Mouse (Mus musculus): Measurements from ENCODE around the gene Pfn5. TPM values are rescaled to one million over a fixed set of nuclear protein-coding genes. Genes with fewer than 3 reads are reported as not detected.
"Not testable (repeated sequence)": the region's sequence is repeated elsewhere in the genome, so short reads cannot be mapped to it uniquely, and the experiment has no call there.

Pfn5 gene
- 0.26 TPM in 1 of 2 replicates, not detected in the other for polyA plus RNA-seq (2015; fragmentation: Nextera tagmentation; extraction: Ambion mirVana)

- H3K9ac ChIP-seq: no peak within 1 kb of the TSS
- no peaks in the 10 kb centered on the region for H3K4me1 ChIP-seq
- no peaks in the 10 kb centered on the region for H3K9me3 ChIP-seq
- no peak within 1 kb of the TSS for H3K27ac ChIP-seq
- 86% methylated on average over 2 of the region's 2 CpGs for WGBS
- H3K4me2 ChIP-seq: no peak within 1 kb of the TSS
- no peaks in the 10 kb centered on the region for H3K27me3 ChIP-seq (replicated peaks)
- no peak for ATAC-seq (replicated peaks)
- no peak within 1 kb of the TSS for H3K4me3 ChIP-seq
- no peaks in the 10 kb centered on the region for H3K36me3 ChIP-seq (replicated peaks)
Observed at GRCm38 (mm10) chrX:95557887-95558286, at the start of gene Pfn5, which contains the start of gene Asb12. TSS of gene Pfn5 (plus strand) at chrX:95558104. TSS of gene Asb12 (minus strand) at chrX:95557987.

GRCm38 (mm10) chrX:95523883-95524282 lies 34.0 kb upstream of the Pfn5 start:
- H3K27ac ChIP-seq: no peak overlapping the region
- no peak overlapping the region for H3K4me3 ChIP-seq
- no peak overlapping the region for H3K4me2 ChIP-seq
- H3K36me3 ChIP-seq (replicated peaks): no peaks in the 10 kb centered on the region
- H3K4me1 ChIP-seq: no peaks in the 10 kb centered on the region
- no peaks in the 10 kb centered on the region for H3K9me3 ChIP-seq
- ATAC-seq (replicated peaks): no peak
- no peak overlapping the region for H3K9ac ChIP-seq
- no peaks in the 10 kb centered on the region for H3K27me3 ChIP-seq (replicated peaks)

- H3K36me3 ChIP-seq (replicated peaks): no peaks in the 10 kb centered on the region
- H3K4me2 ChIP-seq: no peak overlapping the region
- WGBS: 91% methylated on average over 2 of the region's 2 CpGs
- no peak overlapping the region for H3K27ac ChIP-seq
- ATAC-seq (replicated peaks): no peak
- no peaks in the 10 kb centered on the region for H3K9me3 ChIP-seq
- H3K4me3 ChIP-seq: no peak overlapping the region
- no peaks in the 10 kb centered on the region for H3K27me3 ChIP-seq (replicated peaks)
- H3K4me1 ChIP-seq: no peaks in the 10 kb centered on the region
- H3K9ac ChIP-seq: no peak overlapping the region
Observed at GRCm38 (mm10) chrX:95525166-95525565, 32.7 kb upstream of the Pfn5 start.

GRCm38 (mm10) chrX:95535493-95535892 lies 22.4 kb upstream of the Pfn5 start:
- not testable (repeated sequence) for H3K27ac ChIP-seq; ATAC-seq (replicated peaks); H3K4me2 ChIP-seq; H3K27me3 ChIP-seq (replicated peaks); H3K9me3 ChIP-seq; H3K9ac ChIP-seq; H3K36me3 ChIP-seq (replicated peaks); H3K4me3 ChIP-seq; H3K4me1 ChIP-seq
- 96% methylated on average over 2 of the region's 2 CpGs for WGBS

GRCm38 (mm10) chrX:95554321-95554720 lies 3.6 kb upstream of the Pfn5 start:
- Histone ChIP-seq H3K27me3 (replicated peaks) (no peaks in the 10 kb centered on the region), H3K36me3 (replicated peaks) (no peaks in the 10 kb centered on the region), H3K27ac (no peak overlapping the region), H3K4me1 (no peaks in the 10 kb centered on the region), H3K9me3 (no peaks in the 10 kb centered on the region), H3K9ac (no peak overlapping the region), H3K4me2 (no peak overlapping the region), H3K4me3 (no peak overlapping the region)
- 79% methylated on average over 4 of the region's 4 CpGs for WGBS
- ATAC-seq (replicated peaks): no peak

- no peaks in the 10 kb centered on the region for H3K4me1 ChIP-seq
- H3K4me3 ChIP-seq: no peak overlapping the region
- no peak overlapping the region for H3K4me2 ChIP-seq
- H3K27ac ChIP-seq: no peak overlapping the region
- WGBS: 86% methylated on average over 5 of the region's 5 CpGs
- no peak for ATAC-seq (replicated peaks)
- H3K9ac ChIP-seq: no peak overlapping the region
- H3K27me3 ChIP-seq (replicated peaks): no peaks in the 10 kb centered on the region
- no peaks in the 10 kb centered on the region for H3K9me3 ChIP-seq
- no peaks in the 10 kb centered on the region for H3K36me3 ChIP-seq (replicated peaks)
Observed at GRCm38 (mm10) chrX:95600609-95601008, 42.7 kb downstream of the Pfn5 start.

Other genes with a start within 250 kb of the Pfn5 start
- 13.0 and 13.3 TPM in 2 replicates for gene Amer1, start 113.2 kb upstream of the Pfn5 start, polyA plus RNA-seq (2015; fragmentation: Nextera tagmentation; extraction: Ambion mirVana)
- gene Asb12, start 117 bp upstream of the Pfn5 start, polyA plus RNA-seq (2015; fragmentation: Nextera tagmentation; extraction: Ambion mirVana): 0.52 and 0.82 TPM in 2 replicates
- 75.9 and 78.0 TPM in 2 replicates for gene Zc4h2, start 100.4 kb downstream of the Pfn5 start, polyA plus RNA-seq (2015; fragmentation: Nextera tagmentation; extraction: Ambion mirVana)
- gene Zc3h12b, start 153.6 kb downstream of the Pfn5 start, polyA plus RNA-seq (2015; fragmentation: Nextera tagmentation; extraction: Ambion mirVana): 3.5 and 4.1 TPM in 2 replicates

Data from midbrain, embryonic 15.5 days (tissue).